In the genomic region with DNA sequence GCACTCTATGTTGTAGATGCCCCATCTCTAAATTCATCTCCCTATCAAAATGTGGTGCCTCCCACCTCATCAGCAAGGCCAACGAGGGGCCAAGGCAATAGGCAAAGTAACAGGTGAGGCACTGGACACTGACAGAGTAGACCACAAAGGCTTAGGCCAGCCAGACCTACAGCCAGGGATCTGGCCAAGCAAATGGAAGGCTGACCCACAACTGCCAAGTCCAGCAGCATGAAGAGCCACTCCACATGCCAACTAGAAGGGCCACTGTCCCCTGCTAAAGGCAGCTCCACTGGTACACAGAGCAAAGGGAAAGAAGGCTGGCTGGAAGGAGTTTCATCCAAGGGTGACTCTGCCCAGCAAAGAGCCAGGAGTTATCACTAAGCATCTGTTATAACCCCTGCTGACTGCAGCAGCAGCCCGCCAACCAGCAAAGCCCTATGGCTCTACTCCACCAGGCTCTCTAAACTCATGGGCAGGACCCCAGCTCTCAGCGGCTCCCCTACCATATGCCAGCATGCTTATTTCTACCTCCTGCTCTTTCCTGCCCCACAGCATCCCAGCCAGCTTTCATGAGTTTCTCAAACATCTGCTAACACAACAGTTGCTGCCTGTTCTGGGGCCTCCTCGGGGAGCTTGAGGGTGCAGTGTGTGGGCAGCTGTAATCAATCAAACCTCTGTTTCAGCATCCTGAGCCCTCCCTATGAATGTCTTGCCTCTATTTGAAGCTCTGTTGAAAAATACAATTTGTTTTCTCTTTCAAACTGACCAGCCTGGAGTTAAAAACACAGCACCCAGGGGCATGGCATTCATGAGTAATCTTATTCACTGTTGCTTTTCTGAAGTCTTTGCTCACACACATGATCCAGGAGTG, we compare ENCODE assay signal across 9 mouse cellular contexts. TPM values are rescaled to one million over a fixed set of nuclear protein-coding genes. Genes with fewer than 3 reads are reported as not detected.
DNase-seq lines count a peak whose midpoint lies in the region; ATAC-seq lines count a peak whose summit lies in the region.
"Had no signal": no experiment of that assay in that cellular context is flagged by ENCODE, and none has a peak within 500 bp of the region (broad histone marks: within the 10 kb centered on the region; RNA-seq: fewer than 3 reads in every experiment).

No protein-coding gene starts in this region.

- H3K27ac ChIP-seq in heart, embryonic 12.5 days (ENCODE audit: poor library complexity, severe bottlenecking): peak overlapping the region; percentile 59
- peak overlapping the region; percentile 35 for H3K27ac ChIP-seq in heart, embryonic 15.5 days
- H3K27ac ChIP-seq in liver, embryonic 16.5 days (ENCODE audit: low read length): peak overlapping the region; percentile 11; the same call in 1 of the 2 replicates

- H3K9me3 ChIP-seq in heart, embryonic 12.5 days (replicated peaks): no peaks in the 10 kb centered on the region
- H3K9me3 ChIP-seq in heart, embryonic 15.5 days (replicated peaks): no peaks in the 10 kb centered on the region
- H3K9me3 ChIP-seq in liver, embryonic 16.5 days (replicated peaks; ENCODE audit: control insufficient read depth, low read length): no peaks in the 10 kb centered on the region

- H3K9ac ChIP-seq in heart, embryonic 12.5 days: no peak overlapping the region
- no peak overlapping the region for H3K9ac ChIP-seq in heart, embryonic 15.5 days
- peak overlapping the region; percentile 3; the same call in 1 of the 2 replicates for H3K9ac ChIP-seq in liver, embryonic 16.5 days (ENCODE audit: low read depth, low read length)

- no peak overlapping the region for H3K4me2 ChIP-seq in heart, embryonic 12.5 days
- H3K4me2 ChIP-seq in heart, embryonic 15.5 days: no peak overlapping the region
- no peak overlapping the region for H3K4me2 ChIP-seq in liver, embryonic 16.5 days (ENCODE audit: low read depth, low read length)

- H3K4me3 ChIP-seq in heart, embryonic 12.5 days: no peak overlapping the region
- H3K4me3 ChIP-seq in heart, embryonic 15.5 days: no peak overlapping the region
- H3K4me3 ChIP-seq in liver, embryonic 16.5 days (ENCODE audit: low read depth, low read length): no peak overlapping the region

- WGBS in heart, embryonic 12.5 days: 58% methylated on average over 4 of the region's 4 CpGs
- 67% methylated on average over 4 of the region's 4 CpGs for WGBS in heart, embryonic 15.5 days
- WGBS in liver, embryonic 16.5 days (ENCODE audit: insufficient replicate concordance): 59% methylated on average over 4 of the region's 4 CpGs

- DNase-seq in heart, postnatal 4 days: no peak
- peak; percentile 53 for DNase-seq in embryo, embryonic 11 days
- no peak for DNase-seq in ovary, adult 18-20 months (ENCODE audit: low spot score)
- DNase-seq in left cerebral cortex, adult 11 months (ENCODE audit: low spot score): no peak
- DNase-seq in thymus, postnatal 10 days (ENCODE audit: low spot score in 2 of 2): no peak
- DNase-seq: cerebellum, adult 9-10 months had no signal

- no peak; the same call in 1 of the 2 replicates for ATAC-seq in heart, embryonic 12.5 days (ENCODE audit: insufficient number of reproducible peaks, low FRiP score)
- no peak for ATAC-seq in heart, embryonic 15.5 days (replicated peaks; ENCODE audit: insufficient number of reproducible peaks, insufficient read depth, low FRiP score, low read depth)
- no peak for ATAC-seq in liver, embryonic 16.5 days (ENCODE audit: low read depth)

- H3K4me1 ChIP-seq in heart, embryonic 12.5 days (replicated peaks): peaks cover 38% of the 10 kb centered on the region
- H3K4me1 ChIP-seq in heart, embryonic 15.5 days (replicated peaks): peaks cover 30% of the 10 kb centered on the region
- peaks cover 26% of the 10 kb centered on the region for H3K4me1 ChIP-seq in liver, embryonic 16.5 days (ENCODE audit: control insufficient read depth, low read depth, low read length)

- H3K36me3 ChIP-seq in heart, embryonic 12.5 days: peaks cover 15% of the 10 kb centered on the region
- H3K36me3 ChIP-seq in heart, embryonic 15.5 days: peaks cover 14% of the 10 kb centered on the region; the same call in 1 of the 2 replicates
- H3K36me3 ChIP-seq in liver, embryonic 16.5 days (ENCODE audit: control insufficient read depth, insufficient read depth): peaks cover 56% of the 10 kb centered on the region

- H3K27me3 ChIP-seq in heart, embryonic 12.5 days (replicated peaks): no peaks in the 10 kb centered on the region
- no peaks in the 10 kb centered on the region for H3K27me3 ChIP-seq in heart, embryonic 15.5 days
- no peaks in the 10 kb centered on the region for H3K27me3 ChIP-seq in liver, embryonic 16.5 days (ENCODE audit: control insufficient read depth, insufficient read depth, low read depth, low read length)

RNA-seq across cellular contexts. Expression of a gene that starts 59.9 kb away (rescaled TPM):
- polyA plus RNA-seq in heart, embryonic 12.5 days (2016; fragmentation: Nextera tagmentation; extraction: Ambion mirVana): 15.3 and 17.0 TPM in 2 replicates
- total RNA-seq in heart, postnatal 4 days (2021): 10 to 100 TPM; 29.6 to 38.3 TPM
- polyA plus RNA-seq in heart, embryonic 15.5 days (2015; fragmentation: Nextera tagmentation; extraction: Ambion mirVana): 14.9 and 19.0 TPM in 2 replicates
- polyA plus RNA-seq in liver, embryonic 16.5 days (2015; fragmentation: Nextera tagmentation; extraction: Ambion mirVana): 25.1 and 29.4 TPM in 2 replicates
